Mouse (Mus musculus): ENCODE results near the gene Kl. TPM values are rescaled to one million over a fixed set of nuclear protein-coding genes. Genes with fewer than 3 reads are reported as not detected.

Kl gene
- polyA plus RNA-seq (2017; shearing (Covaris generic)): under 1 TPM; 0.18 to 0.54 TPM

DNA sequence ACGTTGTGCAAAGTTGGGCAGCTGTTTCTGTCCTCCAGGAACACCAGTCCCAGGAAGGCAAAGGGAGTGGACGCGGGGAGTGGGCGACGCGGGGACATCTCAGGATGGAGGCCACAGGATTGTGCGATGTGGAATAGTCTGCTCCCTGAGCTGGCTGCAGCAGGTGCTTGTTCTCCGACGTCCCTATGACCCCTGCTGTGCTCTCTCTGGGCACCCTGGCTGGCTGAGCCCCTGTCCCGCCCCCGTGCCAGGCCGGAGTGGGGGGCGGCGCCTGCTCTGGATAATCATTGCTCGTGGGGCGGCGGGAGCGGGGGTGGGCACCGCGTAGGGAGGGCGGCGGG is at the start of gene Kl:
TSS of gene Kl (plus strand) at position 280 of the 341 bp plus-strand sequence.

Measured in inflammation-experienced regulatory T-cells (primary cell).